Mouse (Mus musculus): ENCODE measurements at regions not wholly inside any gene's neighbourhood (a gene's known extent, or its start where the extent isn't known, plus 50 kb on each side); places are given as distances from the start of the nearest gene placed in this dataset.
A peak's percentile ranks its signal among the peaks of the same experiment; 100 is the strongest.

DNA sequence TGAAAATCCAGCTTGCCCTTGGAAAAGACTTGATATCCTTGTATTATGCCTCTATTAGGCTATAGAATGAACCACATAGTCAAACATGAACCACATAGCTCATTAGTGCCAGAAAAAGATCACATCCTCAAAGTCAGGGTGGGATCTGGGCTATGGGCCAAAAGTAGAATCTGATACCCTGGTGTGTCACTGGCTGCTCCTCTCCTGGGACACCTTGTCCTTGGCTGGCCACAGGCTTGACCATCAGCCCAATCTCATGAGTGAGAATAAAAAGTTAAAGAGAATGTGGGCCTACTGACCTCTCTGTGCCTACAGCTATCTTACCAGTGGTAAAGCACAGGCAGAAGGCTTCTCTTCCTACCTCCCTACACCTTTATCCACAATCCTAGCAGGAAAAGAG lies 241.9 kb downstream of the Tle4 start:
- TF ChIP-seq CTCF (IDR thresholded peaks at IDR 0.05), result no peak
- intact Hi-C loops (cut with DNase I), result no loop called here
- DNase-seq, result peak; percentile 73
- no peak overlapping the region for H3K27ac ChIP-seq
- H3K4me3 ChIP-seq, result no peak overlapping the region

DNA sequence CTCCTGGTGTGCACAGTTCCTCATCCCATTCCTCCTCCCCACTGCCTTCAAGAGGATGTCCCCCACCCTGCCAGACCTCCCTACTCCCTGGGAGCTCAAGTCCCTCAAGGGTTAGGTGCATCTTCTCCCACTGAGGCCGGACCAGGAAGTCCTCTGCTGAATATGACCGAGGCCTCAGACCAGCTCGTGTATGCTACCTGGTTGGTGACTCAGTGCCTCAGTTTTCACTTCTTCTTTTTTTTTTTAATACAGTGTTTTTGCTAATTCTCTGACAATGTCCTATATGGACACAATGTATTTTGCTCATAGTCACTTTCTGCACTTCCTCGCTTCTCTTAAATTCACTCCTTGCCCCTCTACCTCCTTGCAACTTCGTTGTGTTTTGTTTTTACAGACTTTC lies 237.2 kb downstream of the Tle4 start:
- intact Hi-C loops (cut with DNase I), result no loop called here
- TF ChIP-seq CTCF (IDR thresholded peaks at IDR 0.05), result no peak
- DNase-seq, result no peak
- H3K27ac ChIP-seq, result no peak overlapping the region
- H3K4me3 ChIP-seq, result no peak overlapping the region

DNA sequence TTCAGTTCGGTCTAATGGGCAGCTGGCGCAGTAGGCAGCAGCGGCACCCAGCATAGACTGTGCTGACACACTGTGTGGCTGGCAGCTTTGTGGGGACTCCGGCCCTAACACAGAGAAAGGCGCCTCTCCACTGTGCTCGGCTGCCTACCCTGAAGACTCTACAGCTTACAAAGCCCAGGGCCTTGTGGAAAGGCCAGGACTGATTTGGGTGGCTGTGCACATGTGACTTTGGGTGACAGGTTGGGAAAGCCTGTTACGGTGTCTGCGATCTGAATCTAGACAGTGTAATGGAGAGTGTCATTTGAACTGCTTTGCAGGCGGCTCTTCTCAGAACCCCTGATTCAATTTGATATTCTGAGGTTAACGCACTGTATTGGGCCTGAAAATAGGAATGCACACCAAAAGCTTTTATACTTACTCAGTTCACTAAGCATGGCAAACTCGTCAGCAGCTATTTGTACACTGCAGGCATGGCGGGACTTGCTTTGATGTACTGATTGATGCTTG lies 228.7 kb downstream of the Tle4 start:
- intact Hi-C loops (cut with DNase I), result no loop called here

DNA sequence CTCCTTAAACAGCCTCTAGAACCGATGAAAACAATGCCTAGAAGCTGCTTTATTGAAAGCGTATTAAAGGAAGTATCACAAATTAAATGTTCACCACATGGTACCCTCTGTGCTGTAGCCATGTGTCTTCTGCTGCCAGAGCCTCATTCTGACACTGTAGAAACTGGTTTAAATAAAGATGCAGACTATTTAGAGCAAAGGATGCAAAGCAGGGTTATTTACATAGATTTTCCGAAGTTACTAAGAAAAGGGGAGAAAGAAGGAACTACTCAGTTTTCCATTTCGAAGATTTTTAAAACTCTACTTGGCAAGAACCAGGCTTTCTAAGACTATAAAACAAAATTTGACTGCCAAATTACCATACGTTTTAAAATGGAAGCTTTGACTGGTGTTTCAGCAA lies 226.5 kb downstream of the Tle4 start:
- intact Hi-C loops (cut with DNase I), result no loop called here
- no peak for TF ChIP-seq CTCF (IDR thresholded peaks at IDR 0.05)
- Histone ChIP-seq H3K4me3 (no peak overlapping the region), H3K27ac (no peak overlapping the region)
- DNase-seq, result no peak

More for the DNA sequence above, 228.7 kb downstream of the Tle4 start:
- peak; percentile 28 for DNase-seq
- Histone ChIP-seq H3K4me3 (peak overlapping the region; percentile 7; the same call in 1 of the 2 replicates), H3K27ac (peak overlapping the region; percentile 44)
- no peak for TF ChIP-seq CTCF (IDR thresholded peaks at IDR 0.05)

DNA sequence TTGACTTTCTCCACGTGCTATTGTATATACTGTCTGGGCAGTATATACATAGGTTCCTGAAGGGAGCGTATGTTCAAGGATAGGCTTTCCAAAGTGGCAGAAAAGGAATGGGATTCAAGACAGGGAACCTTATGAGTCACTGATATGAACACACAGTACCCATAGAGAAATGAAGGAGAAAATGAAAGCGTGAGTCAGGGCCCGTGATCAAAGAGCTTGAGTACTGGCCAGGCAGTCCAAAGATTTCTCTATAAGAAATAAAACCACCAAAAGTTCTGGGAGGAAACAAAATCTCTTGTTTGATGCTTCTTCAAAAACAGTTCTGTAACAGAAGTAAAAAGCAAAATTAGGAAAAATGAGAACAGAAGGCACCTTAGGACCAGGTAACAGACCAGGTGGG lies 223.9 kb downstream of the Tle4 start:
- DNase-seq, result no peak
- TF ChIP-seq CTCF (IDR thresholded peaks at IDR 0.05), result no peak
- H3K4me3 ChIP-seq, result no peak overlapping the region
- H3K27ac ChIP-seq, result no peak overlapping the region
- intact Hi-C loops (cut with DNase I), result no loop called here

DNA sequence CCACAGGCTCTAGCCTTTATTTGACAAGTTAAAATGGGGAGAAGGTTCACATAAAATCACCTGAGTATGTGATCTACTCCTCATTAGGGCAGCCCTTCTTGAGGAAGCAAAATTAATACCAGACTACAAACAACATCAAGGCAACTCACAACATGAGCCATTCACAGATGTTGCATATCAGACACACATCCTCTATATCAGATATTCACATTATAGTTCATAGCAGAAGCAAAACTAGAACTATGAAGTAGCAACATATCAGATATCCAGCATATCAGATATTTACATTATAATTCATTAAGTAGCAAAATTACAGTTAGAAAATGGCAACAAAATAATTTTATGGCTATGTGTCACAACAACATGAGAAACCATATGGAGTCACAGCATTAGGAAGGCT lies 217.0 kb downstream of the Tle4 start:
- intact Hi-C loops (cut with DNase I), result no loop called here
- no peak for DNase-seq
- no peak for TF ChIP-seq CTCF (IDR thresholded peaks at IDR 0.05)
- H3K4me3 ChIP-seq, result no peak overlapping the region
- H3K27ac ChIP-seq, result no peak overlapping the region

DNA sequence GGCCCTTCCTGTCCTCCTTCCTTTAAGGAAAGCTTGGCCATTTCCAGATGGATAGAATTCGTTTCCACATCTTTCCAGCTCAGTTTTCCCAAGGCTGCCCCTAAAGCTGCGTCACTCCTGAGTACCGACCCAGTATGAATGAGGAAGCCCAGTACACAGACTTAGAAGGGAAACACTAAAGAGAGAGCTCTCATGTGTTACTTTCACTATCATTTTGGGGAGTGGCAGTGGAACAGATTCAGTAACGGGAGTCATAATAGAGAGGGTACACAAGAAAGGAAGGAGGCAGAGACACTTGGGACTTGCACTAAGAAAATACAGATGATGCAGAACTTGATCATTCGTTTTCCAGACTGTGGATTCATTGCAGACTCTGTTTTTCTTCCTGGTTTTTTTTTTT lies 210.1 kb downstream of the Tle4 start:
- DNase-seq, result no peak
- intact Hi-C loops (cut with DNase I), result no loop called here
- TF ChIP-seq CTCF (IDR thresholded peaks at IDR 0.05), result no peak
- no peak overlapping the region for H3K27ac ChIP-seq
- peak overlapping the region; percentile 47 for H3K4me3 ChIP-seq

DNA sequence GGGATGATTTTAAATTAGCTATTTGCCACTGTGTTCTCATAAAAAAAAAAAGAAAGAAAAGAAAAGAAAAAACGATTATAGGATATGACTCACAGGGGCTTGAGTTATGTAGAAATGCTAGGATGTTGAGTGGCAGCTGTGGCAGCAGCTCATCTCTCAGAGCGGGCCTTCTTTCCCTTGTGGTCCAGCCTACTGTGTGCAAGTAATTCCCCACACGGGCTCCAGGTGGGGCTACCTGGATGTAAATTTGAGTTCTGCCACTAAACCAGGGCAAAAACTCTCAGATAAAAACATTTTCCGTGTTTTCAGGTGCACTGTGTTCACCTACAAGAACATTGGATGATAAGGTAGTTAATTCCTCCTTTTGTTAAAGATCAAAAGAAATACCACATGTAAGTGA lies 209.3 kb downstream of the Tle4 start:
- intact Hi-C loops (cut with DNase I), result no loop called here
- DNase-seq, result no peak
- Histone ChIP-seq H3K4me3 (no peak overlapping the region), H3K27ac (no peak overlapping the region)
- peak; percentile 44 for TF ChIP-seq CTCF (IDR thresholded peaks at IDR 0.05)

DNA sequence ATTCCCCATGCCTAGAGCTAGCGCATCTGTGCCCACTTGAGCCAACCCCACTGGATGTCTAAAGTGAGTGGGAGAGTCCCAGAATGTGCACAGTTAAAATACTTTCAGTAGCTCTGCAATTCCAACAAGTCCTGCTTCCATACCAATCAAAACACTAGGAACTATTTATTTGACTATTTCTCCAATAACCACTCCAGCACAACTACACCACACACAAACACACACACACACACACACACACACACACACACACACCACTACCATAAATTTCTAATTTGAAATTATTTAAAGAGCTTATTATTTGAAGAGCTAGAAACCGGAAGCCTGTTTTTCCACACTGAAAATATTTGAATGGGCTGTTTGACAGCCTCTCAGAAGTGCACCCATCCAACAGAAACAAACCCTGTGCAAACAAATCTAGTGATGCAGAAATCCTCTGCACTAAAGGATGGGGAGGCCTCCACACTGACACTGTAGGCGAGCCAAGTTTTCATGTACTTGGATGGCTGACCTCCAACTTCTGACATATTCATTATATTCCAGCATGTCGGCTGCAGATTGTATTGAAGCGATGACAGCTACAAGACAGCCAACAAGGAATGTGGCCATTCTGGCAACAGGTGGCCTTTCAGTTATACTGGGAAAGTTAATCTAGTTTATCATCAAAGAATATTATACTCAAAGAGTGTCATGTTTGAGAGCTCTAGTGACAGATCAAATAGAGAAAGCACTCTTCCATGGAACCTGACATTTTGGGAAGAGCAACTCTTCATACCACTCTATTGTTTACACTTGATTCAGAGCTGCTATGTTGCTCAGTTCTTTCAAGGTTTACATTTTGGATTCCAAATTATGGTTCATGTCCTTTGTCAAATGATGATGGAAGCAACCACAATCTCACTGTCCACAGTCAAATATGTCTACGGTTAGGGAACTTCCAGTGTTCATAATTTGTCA lies 207.7 kb downstream of the Tle4 start:
- intact Hi-C loops (cut with DNase I), result no loop called here
- no peak for TF ChIP-seq CTCF (IDR thresholded peaks at IDR 0.05)
- H3K4me3 ChIP-seq, result no peak overlapping the region
- DNase-seq, result no peak
- H3K27ac ChIP-seq, result no peak overlapping the region

DNA sequence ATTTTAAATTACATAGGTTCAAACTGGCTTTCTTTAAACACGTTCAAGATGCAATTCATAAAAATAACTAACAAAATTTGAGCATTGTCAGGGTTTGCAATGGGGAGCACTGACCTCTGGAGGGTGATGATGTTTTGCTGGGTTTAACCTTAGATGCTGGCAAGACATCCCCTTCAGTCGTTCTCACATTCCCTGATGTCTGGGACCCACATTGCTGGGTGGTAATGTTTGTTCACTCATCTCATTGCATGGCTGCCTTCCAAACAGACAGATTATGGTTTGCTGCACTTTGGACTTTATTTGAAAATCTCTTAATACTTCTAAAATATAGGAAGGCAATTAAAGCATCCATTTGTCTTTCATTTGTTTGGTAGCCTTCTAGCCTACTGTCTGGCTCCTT lies 206.9 kb downstream of the Tle4 start:
- DNase-seq, result no peak
- Histone ChIP-seq H3K4me3 (no peak overlapping the region), H3K27ac (no peak overlapping the region)
- intact Hi-C loops (cut with DNase I), result no loop called here
- TF ChIP-seq CTCF (IDR thresholded peaks at IDR 0.05), result no peak

Data from gastrocnemius, adult 2 months (tissue).